Mouse (Mus musculus) lung, postnatal 0 days (tissue): ENCODE measurements around the gene Fbxl18.

Experiments
- CTCF ChIP-seq: IDR thresholded peaks from 2 replicates; pipeline ENCODE4 v1.5.1; 2016; ENCODE audit warnings: antibody characterized with exemption, mild to moderate bottlenecking
- EP300 ChIP-seq: IDR thresholded peaks from 2 replicates; pipeline ENCODE4 v1.6.1; 2016; ENCODE audit warnings: antibody characterized with exemption, mild to moderate bottlenecking, control low read depth

GRCm38 (mm10) chr5:142911629-142912028, 16.4 kb upstream of the Fbxl18 start:
- TF ChIP-seq CTCF (no peak), EP300 (no peak)
